Mouse (Mus musculus) gastrocnemius, adult 2 months (tissue): ENCODE measurements at regions not wholly inside any gene's neighbourhood (a gene's known extent, or its start where the extent isn't known, plus 50 kb on each side); places are given as distances from the start of the nearest gene placed in this dataset.

Experiments
- DNase-seq: peaks from one replicate; pipeline ENCODE4 v3.0.0; 2022
- H3K27ac ChIP-seq: fragments of 200-600 bp; 2 replicates; pipeline ENCODE4 v1.8.1; 2022; ENCODE audit warnings: mild to moderate bottlenecking
- H3K4me3 ChIP-seq: fragments of 200-600 bp; 2 replicates; pipeline ENCODE4 v1.8.1; 2022; ENCODE audit warnings: mild to moderate bottlenecking, moderate library complexity
- CTCF ChIP-seq: fragments of 200-600 bp; IDR thresholded peaks from 2 replicates; pipeline ENCODE4 v1.8.1; 2022; ENCODE audit warnings: antibody characterized with exemption, mild to moderate bottlenecking, moderate library complexity
- intact Hi-C: fragments of 180-260 bp; cut with DNase I; formaldehyde crosslinking; loops from one replicate; pipeline ENCODE4 v1.15.1; 2025

GRCm38 (mm10) chr4:89431520-89431919 is 120.7 kb upstream of the Cdkn2b start:
- intact Hi-C loops = no loop called here
- no peak overlapping the region for H3K27ac ChIP-seq
- DNase-seq = no peak
- no peak for TF ChIP-seq CTCF
- no peak overlapping the region for H3K4me3 ChIP-seq

GRCm38 (mm10) chr4:89428465-89428864 is 117.6 kb upstream of the Cdkn2b start:
- intact Hi-C loops = no loop called here
- no peak for TF ChIP-seq CTCF
- no peak for DNase-seq
- H3K27ac ChIP-seq = no peak overlapping the region
- no peak overlapping the region for H3K4me3 ChIP-seq

- no peak; the same call in 1 of the 2 replicates for TF ChIP-seq CTCF
- DNase-seq = no peak
- Histone ChIP-seq H3K27ac (no peak overlapping the region), H3K4me3 (no peak overlapping the region)
- intact Hi-C loops = no loop called here
Measured at GRCm38 (mm10) chr4:89427345-89428293, 116.8 kb upstream of the Cdkn2b start.

GRCm38 (mm10) chr4:89425916-89426315 is 115.1 kb upstream of the Cdkn2b start:
- no peak for DNase-seq
- no peak for TF ChIP-seq CTCF
- intact Hi-C loops = no loop called here
- no peak overlapping the region for H3K4me3 ChIP-seq
- H3K27ac ChIP-seq = no peak overlapping the region

GRCm38 (mm10) chr4:89421694-89422354 is 111.0 kb upstream of the Cdkn2b start:
- H3K4me3 ChIP-seq = no peak overlapping the region
- no peak for TF ChIP-seq CTCF
- peak; percentile 76 for DNase-seq
- intact Hi-C loops = no loop called here
- no peak overlapping the region for H3K27ac ChIP-seq

- intact Hi-C loops = no loop called here
- Histone ChIP-seq H3K4me3 (no peak overlapping the region), H3K27ac (no peak overlapping the region)
- TF ChIP-seq CTCF = no peak
- no peak for DNase-seq
Measured at GRCm38 (mm10) chr4:89420868-89421267, 110.0 kb upstream of the Cdkn2b start.

- no peak for TF ChIP-seq CTCF
- intact Hi-C loops = no loop called here
- H3K4me3 ChIP-seq = no peak overlapping the region
- no peak for DNase-seq
- no peak overlapping the region for H3K27ac ChIP-seq
Measured at GRCm38 (mm10) chr4:89419507-89419906, 108.7 kb upstream of the Cdkn2b start.

GRCm38 (mm10) chr4:89405624-89406167 is 94.9 kb upstream of the Cdkn2b start:
- no peak for TF ChIP-seq CTCF
- Histone ChIP-seq H3K4me3 (no peak overlapping the region), H3K27ac (no peak overlapping the region)
- intact Hi-C loops = no loop called here
- no peak for DNase-seq

- TF ChIP-seq CTCF = no peak
- no peak for DNase-seq
- H3K27ac ChIP-seq = no peak overlapping the region
- H3K4me3 ChIP-seq = no peak overlapping the region
- intact Hi-C loops = no loop called here
Measured at GRCm38 (mm10) chr4:89403151-89403550, 92.3 kb upstream of the Cdkn2b start.

- Histone ChIP-seq H3K27ac (no peak overlapping the region), H3K4me3 (no peak overlapping the region)
- intact Hi-C loops = no loop called here
- DNase-seq = no peak
- TF ChIP-seq CTCF = no peak
Measured at GRCm38 (mm10) chr4:89402324-89402723, 91.5 kb upstream of the Cdkn2b start.

- intact Hi-C loops = no loop called here
- DNase-seq = no peak
- Histone ChIP-seq H3K4me3 (no peak overlapping the region), H3K27ac (no peak overlapping the region)
- no peak for TF ChIP-seq CTCF
Measured at GRCm38 (mm10) chr4:89401696-89402095, 90.9 kb upstream of the Cdkn2b start.

GRCm38 (mm10) chr4:89400342-89400741 is 89.5 kb upstream of the Cdkn2b start:
- Histone ChIP-seq H3K4me3 (no peak overlapping the region), H3K27ac (no peak overlapping the region)
- intact Hi-C loops = no loop called here
- no peak for TF ChIP-seq CTCF
- no peak for DNase-seq

GRCm38 (mm10) chr4:89399277-89399676 is 88.4 kb upstream of the Cdkn2b start:
- DNase-seq = no peak
- no peak overlapping the region for H3K27ac ChIP-seq
- intact Hi-C loops = no loop called here
- no peak for TF ChIP-seq CTCF
- no peak overlapping the region for H3K4me3 ChIP-seq
